Mouse (Mus musculus) WW6 (cell line): Measurements from ENCODE around the gene Dnajb12.

Experiments used
- DNase-seq: peaks from one replicate; pipeline ENCODE4 v3.0.0-alpha.2; 2013; ENCODE audit warnings: low read depth, low spot score

Gene Dnajb12

DNA sequence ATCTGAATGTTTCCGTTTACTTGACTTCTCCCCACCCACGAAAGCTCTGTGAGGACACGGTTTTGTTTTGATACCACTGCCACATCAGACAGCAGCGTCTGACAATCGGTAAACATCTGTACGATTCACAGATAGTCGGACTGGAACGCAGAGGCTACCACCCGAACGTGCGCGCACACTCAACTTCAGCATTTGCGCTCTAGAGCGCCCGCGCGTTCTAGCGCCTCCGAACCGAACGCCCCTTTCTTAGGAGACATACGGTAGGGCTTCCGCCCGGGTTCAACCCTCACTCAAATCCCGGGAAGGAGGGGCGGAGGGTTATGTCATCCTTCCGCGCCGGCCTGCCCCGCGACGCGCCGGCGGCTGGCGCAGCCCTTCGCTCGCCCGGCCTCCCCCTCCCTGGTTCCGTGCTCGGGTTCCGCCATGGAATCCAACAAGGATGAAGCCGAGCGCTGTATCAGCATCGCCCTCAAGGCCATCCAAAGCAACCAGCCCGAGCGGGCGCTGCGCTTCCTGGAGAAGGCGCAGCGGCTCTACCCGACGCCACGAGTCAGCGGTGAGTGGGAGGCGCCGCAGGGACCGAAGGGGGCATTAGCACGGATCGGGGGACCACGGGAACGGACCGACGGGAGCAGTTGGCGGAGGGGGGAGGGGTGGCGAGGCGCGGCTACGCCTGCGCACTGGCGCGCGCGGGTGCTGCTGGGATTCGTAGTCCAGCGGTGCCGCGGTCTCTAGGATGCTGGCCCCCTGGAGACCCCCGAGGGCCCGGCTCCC, at the start of gene Dnajb12:
Gene Dnajb12, plus strand, starts transcription at position 302 of the 774 bp plus-strand sequence.
- DNase-seq: peak; percentile 86

GRCm38 (mm10) chr10:59829886-59830285, 49.5 kb upstream of the Dnajb12 start:
- DNase-seq: no peak

- no peak for DNase-seq
Observed at GRCm38 (mm10) chr10:59831950-59832349, 47.4 kb upstream of the Dnajb12 start.

- no peak for DNase-seq
Observed at GRCm38 (mm10) chr10:59835301-59836155, 43.8 kb upstream of the Dnajb12 start.

DNA sequence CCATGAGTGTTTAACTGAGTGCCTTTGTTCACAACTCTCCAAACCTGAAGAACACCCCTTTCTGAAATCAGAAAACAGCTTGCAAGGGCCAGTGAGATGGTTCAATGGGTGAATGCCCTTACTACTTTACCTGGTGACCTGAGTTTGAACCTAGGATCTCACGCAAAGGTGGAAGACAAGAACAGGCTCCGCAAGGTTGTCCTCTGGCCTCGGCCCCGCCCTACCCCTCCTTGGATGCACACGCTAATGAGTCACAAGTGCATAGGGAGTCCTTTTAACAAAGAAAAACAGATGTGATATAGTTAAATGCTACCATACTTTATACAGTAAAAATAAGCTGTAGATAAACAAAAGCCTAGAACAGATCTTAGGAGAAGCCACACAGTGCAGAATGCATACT, 41.9 kb upstream of the Dnajb12 start:
- no peak for DNase-seq

GRCm38 (mm10) chr10:59841434-59841833, 37.9 kb upstream of the Dnajb12 start:
- DNase-seq: no peak

- DNase-seq: no peak
Observed at GRCm38 (mm10) chr10:59843125-59843524, 36.2 kb upstream of the Dnajb12 start.

GRCm38 (mm10) chr10:59844686-59845085, 34.7 kb upstream of the Dnajb12 start:
- DNase-seq: no peak

DNA sequence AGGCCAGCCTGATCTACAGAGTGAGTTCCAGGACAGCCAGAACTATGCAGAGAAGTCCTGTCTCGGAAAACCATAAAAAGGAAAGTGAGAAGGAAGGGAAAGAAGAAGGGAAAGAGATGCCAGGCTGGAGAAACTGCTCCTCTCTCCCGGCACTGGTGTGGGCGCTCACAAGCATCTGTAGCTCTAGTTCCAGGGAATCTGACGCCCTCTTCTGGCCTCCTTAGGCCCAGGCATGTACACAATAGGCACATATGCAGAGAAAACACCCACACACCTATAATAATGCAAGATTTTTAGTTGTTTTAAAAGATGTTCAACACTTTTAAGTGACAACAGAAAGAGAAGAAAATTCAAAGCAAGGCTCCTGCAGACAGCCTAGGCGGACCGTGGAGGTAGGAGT, 32.9 kb upstream of the Dnajb12 start:
- DNase-seq: no peak

DNA sequence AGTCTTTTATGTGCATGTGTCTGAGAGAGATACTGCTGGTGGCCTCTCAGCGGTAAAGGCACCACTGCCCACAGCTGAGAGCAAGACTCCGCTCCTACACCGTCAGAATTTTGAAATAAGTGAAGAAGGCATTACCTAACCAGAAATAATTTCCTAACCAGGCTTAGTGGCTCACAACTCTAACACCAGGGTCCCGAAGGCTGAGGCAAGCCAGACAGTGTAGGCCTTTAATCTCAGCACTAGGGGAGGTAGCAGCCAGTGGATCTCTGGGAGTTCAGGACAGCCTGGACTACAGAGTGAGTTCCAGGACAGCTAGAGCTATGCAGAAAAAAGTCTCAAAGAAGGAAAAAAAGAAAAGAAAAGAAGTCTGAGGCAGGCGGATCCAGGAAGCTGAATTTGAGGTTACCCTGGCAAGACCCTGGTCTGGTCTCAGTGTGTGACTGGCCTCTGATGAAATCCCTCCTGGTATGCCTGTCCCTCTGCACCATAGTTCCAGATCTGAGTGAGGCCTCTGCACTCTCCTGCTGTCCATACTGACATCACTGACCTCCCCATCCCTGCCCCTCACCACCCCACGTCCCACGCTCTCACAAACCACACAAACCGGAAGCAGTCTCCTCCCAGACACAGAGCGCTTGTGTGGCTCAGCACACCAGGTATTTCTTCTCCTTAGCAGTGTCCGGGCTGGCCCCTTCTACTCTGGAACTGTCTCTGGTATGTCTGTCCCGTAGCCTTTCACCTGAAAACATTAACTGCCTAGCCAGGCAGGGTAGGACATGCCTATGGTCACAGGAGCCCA, 31.1 kb upstream of the Dnajb12 start:
- no peak for DNase-seq

- DNase-seq: no peak
Observed at GRCm38 (mm10) chr10:59848953-59849352, 30.4 kb upstream of the Dnajb12 start.

GRCm38 (mm10) chr10:59849371-59849770, 30.0 kb upstream of the Dnajb12 start:
- no peak for DNase-seq

- no peak for DNase-seq
Observed at GRCm38 (mm10) chr10:59857157-59857556, 22.2 kb upstream of the Dnajb12 start.

DNA sequence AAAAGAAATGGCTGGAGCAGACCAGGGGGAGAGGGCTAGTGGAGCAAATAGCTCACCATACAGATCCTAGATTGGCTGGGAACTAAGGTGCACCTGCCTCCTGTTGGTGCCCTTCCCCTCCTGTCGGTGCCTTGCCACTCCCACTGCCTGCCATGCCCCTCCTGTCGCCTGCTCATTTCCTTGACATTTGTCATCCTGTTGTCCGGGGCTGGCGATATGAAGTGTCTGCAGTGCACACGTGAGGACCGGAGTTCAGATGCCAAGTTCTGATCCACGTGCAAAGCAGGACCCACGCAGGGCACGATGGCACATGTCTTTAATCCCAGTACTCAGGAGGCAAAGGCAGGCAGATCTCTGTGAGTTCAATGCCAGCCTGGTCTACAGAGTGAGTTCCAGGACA, 18.7 kb upstream of the Dnajb12 start:
- DNase-seq: no peak

- no peak for DNase-seq
Observed at GRCm38 (mm10) chr10:59861201-59861600, 18.2 kb upstream of the Dnajb12 start.

- DNase-seq: no peak
Observed at GRCm38 (mm10) chr10:59862816-59863440, 16.4 kb upstream of the Dnajb12 start.

- no peak for DNase-seq
Observed at GRCm38 (mm10) chr10:59863620-59864019, 15.7 kb upstream of the Dnajb12 start.

DNA sequence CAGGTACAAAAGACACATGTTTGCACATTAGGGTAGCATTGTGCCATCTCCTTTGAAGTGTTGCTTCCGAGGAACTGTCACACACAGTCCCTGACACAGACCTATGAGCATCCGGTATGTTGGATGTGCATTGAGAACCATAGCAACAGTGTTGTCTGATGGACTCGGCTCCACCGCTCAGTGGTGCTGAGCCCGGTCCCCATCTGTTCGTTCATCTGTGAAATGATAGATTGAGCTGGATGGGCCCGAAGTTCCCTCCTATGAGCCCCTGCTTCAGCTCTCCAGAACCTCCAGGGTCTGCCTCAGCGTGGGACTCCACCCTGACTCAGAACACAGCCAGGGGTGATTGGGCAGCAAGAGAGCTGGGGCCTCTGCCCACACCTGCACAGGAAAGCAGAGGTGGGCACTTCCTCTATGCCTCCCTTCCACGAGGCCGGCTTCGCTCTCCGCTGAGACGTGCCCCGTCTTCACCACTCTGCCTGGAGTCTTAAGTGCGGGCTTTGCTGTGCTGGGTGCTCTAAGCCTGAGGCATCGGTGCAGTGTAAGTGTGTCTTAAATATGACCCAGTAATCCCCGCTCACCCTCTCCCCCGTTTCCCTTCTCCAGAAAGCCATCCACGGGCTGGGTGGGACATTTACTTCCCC, 15.0 kb upstream of the Dnajb12 start:
- DNase-seq: no peak

DNA sequence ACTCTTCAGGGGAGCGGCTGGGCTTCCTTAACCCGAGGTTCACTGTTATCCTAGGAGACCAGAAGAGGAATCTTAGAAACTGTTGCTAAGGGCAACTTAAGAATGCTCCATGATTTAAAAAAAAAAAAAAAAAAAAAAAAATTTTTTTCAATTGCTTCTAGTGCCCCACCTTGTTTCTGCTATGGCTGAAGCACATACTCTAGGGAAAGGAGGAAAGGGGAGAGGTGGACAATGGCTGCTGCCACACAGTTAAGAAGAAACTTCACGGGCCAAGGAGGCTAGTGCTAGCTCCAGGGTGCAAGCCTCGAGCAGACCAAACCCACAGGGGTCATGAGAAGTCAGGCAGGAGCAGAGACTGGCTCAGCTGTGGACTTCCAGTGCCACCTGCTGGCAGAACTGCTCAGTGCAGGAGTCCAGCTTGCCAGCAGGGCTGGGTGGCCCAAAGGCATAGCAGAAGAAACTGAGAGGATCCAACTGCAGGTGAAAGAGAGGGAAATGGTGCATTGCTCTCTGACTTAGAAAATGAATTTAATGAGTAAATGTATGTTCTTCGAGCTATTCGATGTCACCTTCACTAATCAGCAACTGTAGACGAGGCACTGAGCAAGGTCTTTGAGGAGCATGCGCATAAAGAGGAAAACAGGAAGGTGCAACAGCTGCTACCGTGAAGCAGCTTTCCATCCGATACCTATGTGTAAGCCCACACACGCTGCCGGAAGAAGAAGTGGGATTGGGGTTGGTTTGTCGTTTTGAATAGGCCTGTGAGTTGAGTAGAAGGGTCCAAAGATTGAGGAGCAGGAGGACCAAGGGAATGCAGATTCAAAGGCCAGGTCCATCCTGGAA, 14.3 kb upstream of the Dnajb12 start:
- peak; percentile 75 for DNase-seq

DNA sequence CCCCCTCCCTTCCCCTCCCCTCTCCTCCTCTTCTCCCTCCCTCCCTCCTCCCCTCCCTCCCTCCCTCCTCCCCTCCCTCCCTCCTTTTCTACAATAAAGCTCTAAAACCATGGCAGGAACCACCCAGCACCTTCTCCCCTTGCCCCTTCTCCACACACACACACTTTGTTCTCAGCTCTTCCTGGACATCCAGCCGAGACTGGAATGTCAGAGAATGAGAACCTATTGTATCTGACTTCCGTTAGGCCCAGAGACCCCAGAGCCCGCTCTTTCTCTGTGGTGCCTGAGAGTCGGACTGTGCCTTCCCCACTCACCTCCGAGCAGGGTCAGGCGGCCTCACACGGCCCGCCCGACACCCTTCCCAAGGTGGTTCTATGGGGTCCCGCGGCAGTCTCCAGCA, 11.1 kb upstream of the Dnajb12 start:
- DNase-seq: no peak
